Mouse (Mus musculus): Measurements from ENCODE around the gene Pla2g3.

Gene Pla2g3

DNA sequence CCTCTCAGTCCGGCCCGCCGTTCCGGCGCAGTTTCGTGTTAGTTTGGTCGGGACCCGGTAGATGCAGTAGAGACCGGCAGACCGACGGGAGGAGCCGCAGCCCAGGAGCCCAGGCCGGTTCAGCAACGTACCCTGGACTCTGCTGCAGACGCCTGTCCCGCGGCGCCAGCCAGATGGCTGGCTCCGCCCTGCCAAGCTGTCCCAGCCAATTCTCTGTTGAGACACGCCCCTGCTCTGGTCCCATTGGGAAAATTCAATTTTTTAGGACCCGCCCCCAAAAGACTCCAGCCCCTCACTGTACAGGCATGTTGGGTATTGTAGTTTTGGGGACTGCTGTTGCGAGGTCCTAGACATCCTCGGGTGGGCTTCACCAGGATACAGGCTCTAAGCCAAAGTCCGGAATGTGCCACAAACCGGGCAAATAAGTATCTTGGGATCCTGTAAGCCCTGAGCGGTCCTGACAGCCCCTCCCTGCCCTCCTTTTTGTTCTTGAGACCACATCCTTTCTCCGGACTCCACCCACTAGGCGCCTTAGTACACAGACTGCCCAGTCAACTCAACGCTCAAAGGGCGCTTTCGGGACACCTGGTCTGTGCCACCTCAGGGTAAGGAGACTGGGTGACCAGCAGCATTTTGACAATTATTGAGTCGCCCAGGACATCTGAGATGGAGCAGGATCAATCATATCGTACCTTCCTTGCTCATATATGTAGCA, 51.2 kb downstream of the Pla2g3 start:
- peak; percentile 89 for DNase-seq

DNA sequence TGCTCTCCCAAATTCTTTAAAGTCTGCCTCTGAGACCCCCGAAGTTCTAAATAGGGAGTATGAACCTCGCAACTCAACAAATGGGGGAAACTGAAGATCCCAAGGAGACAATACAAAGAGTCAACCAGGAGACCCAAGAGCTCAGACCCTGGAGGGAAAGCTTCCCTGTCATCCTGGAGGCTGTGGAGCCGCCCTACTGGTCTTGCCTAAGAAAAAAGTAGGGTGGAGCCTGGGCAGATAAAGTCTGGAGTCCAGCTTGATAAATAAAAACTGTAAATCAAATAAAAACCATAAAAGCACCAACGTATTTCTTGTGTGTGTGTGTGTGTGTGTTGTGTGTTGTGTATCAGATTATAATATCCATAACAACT, 51.7 kb downstream of the Pla2g3 start:
- no peak for DNase-seq

DNA sequence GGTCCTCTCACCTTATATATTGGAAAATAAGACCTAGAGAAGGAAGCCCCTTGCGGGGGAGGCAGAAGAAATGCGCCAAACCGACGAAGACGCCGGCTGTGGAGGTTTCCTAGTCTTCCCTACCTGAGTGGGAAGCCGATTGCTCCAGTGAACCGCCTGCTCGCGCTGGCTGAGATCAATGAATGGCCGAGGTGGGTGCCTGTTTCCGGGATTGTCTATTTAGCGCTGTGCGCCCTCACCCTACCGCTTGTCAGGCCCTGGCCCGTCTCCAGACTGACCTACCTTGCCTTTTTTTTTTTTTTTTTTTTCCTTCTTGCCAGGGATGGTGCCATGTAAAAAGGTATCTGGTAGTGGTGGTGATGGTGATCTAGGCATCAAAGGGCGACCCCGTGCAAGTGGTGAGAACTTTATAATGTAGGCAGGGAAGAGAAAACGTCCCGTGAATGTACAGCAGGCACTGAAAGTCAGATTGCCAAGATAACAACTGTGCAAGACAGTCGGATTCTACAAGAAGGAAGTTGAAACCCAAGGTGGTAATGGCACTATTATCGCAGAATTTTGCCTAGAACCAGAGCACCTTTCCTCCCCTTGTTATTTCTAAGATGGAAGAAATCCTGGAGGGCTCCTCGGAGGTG, 52.5 kb downstream of the Pla2g3 start, which contains the start of gene Smtn:
TSS of gene Smtn (minus strand) at position 162 of the 635 bp plus-strand sequence.
- no peak for DNase-seq

DNA sequence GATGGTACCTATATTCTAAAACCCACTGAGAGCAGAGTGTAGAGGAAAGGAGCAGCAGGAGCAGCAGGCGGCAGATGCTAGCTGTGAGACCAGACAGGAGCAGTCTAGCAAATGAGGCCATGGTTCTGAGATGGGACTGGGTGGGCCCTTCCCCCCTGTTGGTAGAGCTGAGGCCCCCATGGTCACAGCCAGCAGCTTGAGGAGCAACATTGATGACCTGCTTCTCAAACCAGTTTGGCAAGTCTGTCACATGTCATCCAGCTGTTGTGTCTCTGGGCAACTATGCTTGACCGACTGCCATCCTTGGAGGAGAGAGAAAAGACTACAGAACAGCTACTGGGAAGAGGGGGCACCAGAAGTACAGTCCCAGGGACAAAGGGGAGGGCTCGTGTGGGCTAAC, 53.8 kb downstream of the Pla2g3 start:
- DNase-seq = no peak

DNA sequence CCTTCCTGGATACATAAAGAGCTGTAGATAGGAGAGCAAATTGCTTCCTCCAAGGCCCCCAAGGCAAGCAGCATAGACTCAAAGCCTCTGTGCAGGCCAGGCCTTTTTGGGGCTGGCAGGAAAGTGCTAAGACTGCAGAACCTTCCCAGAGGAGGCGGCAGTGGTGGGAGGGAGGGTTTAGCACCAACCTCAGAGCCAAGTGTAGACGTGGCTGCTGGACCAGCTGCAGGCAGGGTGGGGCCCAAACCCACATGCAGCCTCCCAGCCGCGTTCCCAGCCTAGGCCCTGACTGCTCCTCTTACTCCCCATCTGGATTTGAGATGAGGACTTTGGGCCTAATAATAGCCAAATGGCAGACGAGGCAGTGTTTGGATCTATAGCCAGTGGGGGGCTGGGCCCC, 54.9 kb downstream of the Pla2g3 start:
- no peak for DNase-seq

DNA sequence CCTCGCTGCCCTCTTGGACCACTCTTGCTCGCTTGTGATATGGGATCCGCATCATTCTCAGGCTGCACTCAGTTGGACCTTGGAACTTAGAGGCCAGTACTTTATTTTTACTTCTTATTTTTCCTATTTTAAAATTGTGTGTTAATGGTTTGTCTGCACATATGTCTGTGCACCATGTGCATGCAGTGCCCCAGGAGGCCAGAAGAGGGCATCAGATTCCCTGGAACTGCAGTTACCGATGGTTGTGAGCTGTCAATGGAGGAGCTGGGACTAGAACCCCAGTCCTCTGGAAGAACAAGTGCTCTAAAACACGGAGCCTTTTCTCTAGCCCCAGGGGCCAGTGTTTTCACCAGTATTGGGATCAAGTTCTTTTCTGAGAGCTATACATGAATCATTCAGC, 56.3 kb downstream of the Pla2g3 start:
- no peak for DNase-seq

DNA sequence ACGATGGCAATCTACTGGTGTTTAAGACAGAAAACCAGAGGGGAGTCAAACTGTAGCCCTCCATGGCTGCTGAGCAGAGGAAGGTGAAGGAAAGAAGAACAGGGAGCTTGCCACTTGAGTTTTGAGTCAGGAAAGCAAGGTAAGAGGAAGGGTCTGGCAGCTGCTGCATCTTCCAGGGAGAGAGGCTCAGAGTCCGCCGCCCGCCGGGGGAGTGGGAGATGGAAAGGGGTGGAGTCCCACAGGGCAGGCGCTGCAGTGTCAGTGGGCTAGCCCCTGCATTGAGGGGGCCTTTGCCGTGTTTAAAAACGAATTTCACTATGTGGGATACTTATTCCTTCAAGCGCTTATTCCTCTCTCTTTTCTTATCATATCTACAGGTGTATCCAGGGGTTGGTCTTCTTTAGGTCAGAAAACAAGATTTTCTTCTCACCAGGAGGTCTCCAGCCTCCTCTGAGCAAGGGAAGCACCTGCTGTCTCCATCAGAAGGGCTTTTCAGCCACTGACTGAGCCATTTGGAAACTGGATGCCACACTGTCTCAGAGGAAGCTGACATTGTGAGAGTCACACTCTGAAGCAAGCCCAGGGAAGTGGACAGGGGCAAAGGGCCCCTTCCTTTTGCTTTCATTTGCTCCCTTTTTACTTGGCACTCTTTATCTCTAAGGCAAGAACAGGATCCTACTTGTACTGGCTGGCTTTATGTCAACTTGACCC, 57.6 kb downstream of the Pla2g3 start:
- DNase-seq = no peak

DNA sequence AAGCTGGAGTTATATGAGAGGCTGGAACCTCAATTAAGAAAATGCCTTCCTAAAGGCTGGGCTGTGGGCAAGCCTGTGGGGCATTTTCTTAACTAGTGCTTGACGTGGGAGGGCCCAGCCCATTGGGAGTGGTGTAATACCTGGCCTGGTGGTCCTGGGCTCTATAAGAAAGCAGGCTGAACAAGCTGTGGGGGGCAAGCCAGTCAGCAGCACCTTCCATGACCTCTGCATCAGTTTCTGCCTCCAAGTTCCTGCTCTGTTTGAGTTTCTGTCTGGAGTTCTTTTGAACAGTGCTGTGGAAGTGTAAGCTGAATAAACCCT, 58.1 kb downstream of the Pla2g3 start:
- no peak for DNase-seq

DNA sequence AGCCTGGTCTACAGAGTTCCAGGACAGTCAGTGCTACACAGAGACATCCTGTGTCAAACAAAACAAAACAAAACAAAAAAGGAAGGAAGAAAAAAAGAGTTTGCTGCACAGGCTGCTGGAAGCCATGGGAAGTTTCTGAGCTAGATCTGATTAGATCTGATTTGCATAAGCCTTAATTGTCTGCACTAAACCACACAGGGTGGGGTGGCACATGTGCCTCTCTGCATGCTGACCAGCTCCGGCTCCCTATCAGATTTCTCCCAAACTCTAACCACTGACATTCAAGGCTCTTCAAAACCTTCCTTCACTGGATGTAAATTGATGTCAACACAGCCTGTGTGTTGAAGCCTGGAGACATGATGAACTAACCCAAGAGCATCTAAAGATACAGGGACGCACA, 59.0 kb downstream of the Pla2g3 start:
- DNase-seq = no peak

DNA sequence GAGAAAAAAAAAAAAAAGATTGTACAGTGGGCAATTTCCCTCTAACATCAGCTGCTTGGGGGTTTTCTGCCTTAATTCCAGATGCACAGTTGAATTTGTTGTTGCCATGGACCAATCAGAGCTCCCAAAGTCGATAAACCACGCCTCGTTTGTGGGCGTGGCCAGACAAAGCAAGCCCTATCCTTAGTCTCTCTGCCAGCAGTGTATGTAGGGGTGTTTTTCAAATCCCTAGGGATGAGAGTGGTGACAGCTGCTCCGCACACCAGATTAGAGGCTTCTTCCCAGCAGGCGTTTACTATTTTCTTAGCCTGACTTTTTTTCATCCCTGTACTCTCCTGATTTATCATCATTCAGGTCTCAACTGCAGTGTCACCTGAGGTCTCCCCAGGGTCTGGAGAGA, 59.9 kb downstream of the Pla2g3 start:
- peak; percentile 45 for DNase-seq

DNA sequence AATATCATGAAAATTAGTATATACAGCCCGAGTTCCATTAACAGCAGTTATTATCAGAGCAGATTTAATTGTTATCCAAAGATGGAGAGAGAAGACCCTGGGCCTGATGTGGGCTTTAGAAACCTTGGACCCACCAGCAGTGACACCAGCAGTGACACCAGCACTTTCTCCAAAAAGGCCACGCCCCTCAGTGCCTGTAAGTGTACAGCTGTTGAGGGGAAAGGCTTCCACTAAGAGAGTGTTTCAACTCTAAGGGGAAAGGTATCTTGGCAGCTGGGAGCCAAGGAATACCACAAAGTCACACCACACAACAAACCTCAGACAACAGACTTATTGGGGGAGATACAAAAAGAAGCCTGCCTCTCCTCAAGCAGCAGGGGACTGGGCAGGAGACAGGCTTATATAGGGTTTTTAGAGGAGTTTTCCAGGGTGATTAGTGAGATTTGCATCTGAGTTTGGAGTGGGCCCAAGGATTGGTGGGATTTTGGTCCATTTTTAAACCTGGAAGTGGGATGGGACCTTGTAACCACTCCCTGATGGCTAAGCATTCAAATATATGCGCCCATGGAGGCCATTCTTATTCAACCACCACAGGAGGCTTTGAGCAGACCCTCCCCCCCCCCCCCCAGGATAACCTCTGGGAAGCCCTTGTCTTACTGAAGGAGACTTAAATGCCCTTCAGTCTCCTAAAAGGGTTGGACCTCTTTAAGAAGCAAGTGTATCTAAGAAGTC, 60.6 kb downstream of the Pla2g3 start:
- DNase-seq = no peak

Data from liver (tissue).